Mouse (Mus musculus): ENCODE data around the gene Adgrb2. TPM values are rescaled to one million over a fixed set of nuclear protein-coding genes. Genes with fewer than 3 reads are reported as not detected.

Adgrb2 gene
- polyA plus RNA-seq, 1 experiment from 2014 or later, result 1.9 TPM

GRCm38 (mm10) chr4:130066816-130067215 lies 82.1 kb downstream of the Adgrb2 start:
- no peak overlapping the region for H3K27ac ChIP-seq (ENCODE audit: low read length)
- no peak for ATAC-seq (ENCODE audit: insufficient read depth, low FRiP score)
- no peak overlapping the region for H3K4me3 ChIP-seq (replicated peaks; ENCODE audit: low read length)
- H3K9ac ChIP-seq (ENCODE audit: low read length), result no peak overlapping the region
- no peaks in the 10 kb centered on the region for H3K27me3 ChIP-seq (ENCODE audit: control insufficient read depth, insufficient read depth, low read length)
- H3K4me1 ChIP-seq (ENCODE audit: control insufficient read depth, insufficient read depth, low read length), result no peaks in the 10 kb centered on the region
- 17% methylated on average over 8 of the region's 8 CpGs for WGBS
- peaks cover 4% of the 10 kb centered on the region; the same call in 1 of the 2 replicates for H3K36me3 ChIP-seq (ENCODE audit: control insufficient read depth, insufficient read depth, low read length)
- H3K4me2 ChIP-seq (ENCODE audit: low read depth, low read length), result no peak overlapping the region
- no peaks in the 10 kb centered on the region for H3K9me3 ChIP-seq (replicated peaks; ENCODE audit: control insufficient read depth, low read length)

- H3K36me3 ChIP-seq (ENCODE audit: control insufficient read depth, insufficient read depth, low read length), result peaks cover 4% of the 10 kb centered on the region; the same call in 1 of the 2 replicates
- WGBS, result 56% methylated on average over 3 of the region's 3 CpGs
- no peak overlapping the region for H3K9ac ChIP-seq (ENCODE audit: low read length)
- no peak overlapping the region for H3K4me2 ChIP-seq (ENCODE audit: low read depth, low read length)
- no peak overlapping the region for H3K27ac ChIP-seq (ENCODE audit: low read length)
- no peaks in the 10 kb centered on the region for H3K27me3 ChIP-seq (ENCODE audit: control insufficient read depth, insufficient read depth, low read length)
- no peaks in the 10 kb centered on the region for H3K4me1 ChIP-seq (ENCODE audit: control insufficient read depth, insufficient read depth, low read length)
- H3K9me3 ChIP-seq (replicated peaks; ENCODE audit: control insufficient read depth, low read length), result no peaks in the 10 kb centered on the region
- no peak for ATAC-seq (ENCODE audit: insufficient read depth, low FRiP score)
- no peak overlapping the region for H3K4me3 ChIP-seq (replicated peaks; ENCODE audit: low read length)
These were observed 85.9 kb downstream of the Adgrb2 start for GRCm38 (mm10) chr4:130070523-130070922.

- no peaks in the 10 kb centered on the region for H3K27me3 ChIP-seq (ENCODE audit: control insufficient read depth, insufficient read depth, low read length)
- H3K4me2 ChIP-seq (ENCODE audit: low read depth, low read length), result no peak overlapping the region
- H3K9me3 ChIP-seq (replicated peaks; ENCODE audit: control insufficient read depth, low read length), result no peaks in the 10 kb centered on the region
- no peaks in the 10 kb centered on the region for H3K4me1 ChIP-seq (ENCODE audit: control insufficient read depth, insufficient read depth, low read length)
- peaks cover 4% of the 10 kb centered on the region; the same call in 1 of the 2 replicates for H3K36me3 ChIP-seq (ENCODE audit: control insufficient read depth, insufficient read depth, low read length)
- no peak overlapping the region for H3K4me3 ChIP-seq (replicated peaks; ENCODE audit: low read length)
- no peak overlapping the region for H3K27ac ChIP-seq (ENCODE audit: low read length)
- WGBS, result 79% methylated on average over 2 of the region's 2 CpGs
- no peak for ATAC-seq (ENCODE audit: insufficient read depth, low FRiP score)
- H3K9ac ChIP-seq (ENCODE audit: low read length), result no peak overlapping the region
These were observed 87.1 kb downstream of the Adgrb2 start for GRCm38 (mm10) chr4:130071758-130072157.

Other genes starting within 250 kb of the Adgrb2 start
- 52.8 and 54.5 TPM in 2 replicates for gene Khdrbs1, start 242.6 kb upstream of the Adgrb2 start, polyA plus RNA-seq (2015; fragmentation: Nextera tagmentation; extraction: Ambion mirVana)
- 277 and 329 TPM in 2 replicates for gene Ptp4a2, start 173.7 kb upstream of the Adgrb2 start, polyA plus RNA-seq (2015; fragmentation: Nextera tagmentation; extraction: Ambion mirVana)
- not detected in 2 replicates for gene Spocd1, start 55.6 kb upstream of the Adgrb2 start, polyA plus RNA-seq (2015; fragmentation: Nextera tagmentation; extraction: Ambion mirVana)
- gene Col16a1, start 63.0 kb downstream of the Adgrb2 start, polyA plus RNA-seq (2015; fragmentation: Nextera tagmentation; extraction: Ambion mirVana), result 55.6 and 75.1 TPM in 2 replicates
- gene Pef1, start 117.7 kb downstream of the Adgrb2 start, polyA plus RNA-seq (2015; fragmentation: Nextera tagmentation; extraction: Ambion mirVana), result 63.5 and 72.7 TPM in 2 replicates
- gene Hcrtr1, start 154.5 kb downstream of the Adgrb2 start, polyA plus RNA-seq (2015; fragmentation: Nextera tagmentation; extraction: Ambion mirVana), result 0.29 and 0.49 TPM in 2 replicates
- gene Tinagl1, start 190.3 kb downstream of the Adgrb2 start, polyA plus RNA-seq (2015; fragmentation: Nextera tagmentation; extraction: Ambion mirVana), result 62.7 and 77.6 TPM in 2 replicates
- gene Gm853, start 237.5 kb downstream of the Adgrb2 start, polyA plus RNA-seq (2015; fragmentation: Nextera tagmentation; extraction: Ambion mirVana), result not detected in 2 replicates

Data from stomach, embryonic 16.5 days (tissue).